13 mouse cellular contexts compared by ENCODE assay signal in genomic region chr12:86647736-86648135, GRCm38 (mm10). TPM values are rescaled to one million over a fixed set of nuclear protein-coding genes. Genes with fewer than 3 reads are reported as not detected.
A peak's percentile ranks its signal among the peaks of the same experiment; 100 is the strongest.
DNase-seq lines count a peak whose midpoint lies in the region; ATAC-seq and TF ChIP-seq lines count a peak whose summit lies in the region.
"Had no signal": no experiment of that assay in that cellular context is flagged by ENCODE, and none has a peak within 500 bp of the region (broad histone marks: within the 10 kb centered on the region; RNA-seq: fewer than 3 reads in every experiment).

No protein-coding gene starts in this region.

- H3K27ac ChIP-seq in embryonic facial prominence, embryonic 13.5 days = peak overlapping the region; percentile 60; the same call in 1 of the 2 replicates
- no peak overlapping the region for H3K27ac ChIP-seq in embryonic facial prominence, embryonic 10.5 days (replicated peaks)
- H3K27ac ChIP-seq in heart, embryonic 14.5 days (replicated peaks in 1 of 2; ENCODE audit: control insufficient read depth in 1 of 2, insufficient read depth in 1 of 2, low read depth in 2 of 2, low read length in 2 of 2) = peak overlapping the region; percentile 15 to 65
- no peak overlapping the region for H3K27ac ChIP-seq in heart, adult 2 months
- H3K27ac ChIP-seq in midbrain, embryonic 11.5 days (ENCODE audit: low read depth, low read length) = no peak overlapping the region
- no peak overlapping the region for H3K27ac ChIP-seq in midbrain, postnatal 0 days (ENCODE audit: low read depth, low read length)

- H3K9ac ChIP-seq in embryonic facial prominence, embryonic 13.5 days = no peak overlapping the region
- peak overlapping the region; percentile 11; the same call in 1 of the 2 replicates for H3K9ac ChIP-seq in heart, embryonic 14.5 days (ENCODE audit: low read length)
- no peak overlapping the region for H3K9ac ChIP-seq in heart, adult 2 months (ENCODE audit: low read depth, low read length)
- H3K9ac ChIP-seq in midbrain, embryonic 11.5 days (ENCODE audit: low read length) = no peak overlapping the region
- no peak overlapping the region for H3K9ac ChIP-seq in midbrain, postnatal 0 days (replicated peaks; ENCODE audit: low read length, poor library complexity, severe bottlenecking)

- no peak for DNase-seq in embryonic facial prominence, embryonic 10.5 days (ENCODE audit: low spot score)
- no peak for DNase-seq in heart, adult 2 months
- DNase-seq in midbrain, embryonic 11.5 days (ENCODE audit: low spot score, missing footprints) = peak; percentile 86
- DNase-seq in midbrain, postnatal 0 days (ENCODE audit: low spot score) = no peak
- DNase-seq in skeletal muscle tissue, adult 2 months (ENCODE audit: low read depth, low spot score) = peak; percentile 34
- no peak for DNase-seq in lung, postnatal 25 days (ENCODE audit: low spot score)
- DNase-seq: gastrocnemius, postnatal 14 days; thymus, postnatal 4 days had no signal

- intact Hi-C loops in heart, adult 2 months (cut with DNase I) = no loop called here

- TF ChIP-seq CTCF in heart, adult 2 months (IDR thresholded peaks at IDR 0.05) = no peak
- TF ChIP-seq CTCF in midbrain, postnatal 0 days (IDR thresholded peaks at IDR 0.05) = no peak

- no peak for TF ChIP-seq POLR2A in heart, adult 2 months (IDR thresholded peaks at IDR 0.05; ENCODE audit: insufficient read depth, low read depth, low read length)

- no peaks in the 10 kb centered on the region for H3K27me3 ChIP-seq in embryonic facial prominence, embryonic 13.5 days
- peaks cover 10% of the 10 kb centered on the region; the same call in 1 of the 2 replicates for H3K27me3 ChIP-seq in embryonic facial prominence, embryonic 10.5 days (replicated peaks; ENCODE audit: low read depth, poor library complexity, severe bottlenecking)
- no peaks in the 10 kb centered on the region for H3K27me3 ChIP-seq in heart, embryonic 14.5 days (ENCODE audit: control insufficient read depth, insufficient read depth, low read length)
- H3K27me3 ChIP-seq in heart, adult 2 months (ENCODE audit: control insufficient read depth, insufficient read depth, low read length) = no peaks in the 10 kb centered on the region
- H3K27me3 ChIP-seq in midbrain, embryonic 11.5 days (ENCODE audit: control insufficient read depth, insufficient read depth, low read length) = no peaks in the 10 kb centered on the region
- no peaks in the 10 kb centered on the region for H3K27me3 ChIP-seq in midbrain, postnatal 0 days (ENCODE audit: insufficient read depth, low read length)
- H3K27me3 ChIP-seq: CH12.LX had no signal

- no peaks in the 10 kb centered on the region for H3K36me3 ChIP-seq in embryonic facial prominence, embryonic 13.5 days
- no peaks in the 10 kb centered on the region for H3K36me3 ChIP-seq in embryonic facial prominence, embryonic 10.5 days (replicated peaks)
- H3K36me3 ChIP-seq in heart, embryonic 14.5 days (ENCODE audit: control insufficient read depth, insufficient read depth, low read length) = no peaks in the 10 kb centered on the region
- no peaks in the 10 kb centered on the region for H3K36me3 ChIP-seq in heart, adult 2 months (ENCODE audit: control insufficient read depth, insufficient read depth, low read length)
- H3K36me3 ChIP-seq in midbrain, embryonic 11.5 days (ENCODE audit: control insufficient read depth, insufficient read depth, low read length) = no peaks in the 10 kb centered on the region
- H3K36me3 ChIP-seq in midbrain, postnatal 0 days (ENCODE audit: insufficient read depth, low read length) = no peaks in the 10 kb centered on the region

- H3K4me3 ChIP-seq in embryonic facial prominence, embryonic 13.5 days = no peak overlapping the region
- no peak overlapping the region for H3K4me3 ChIP-seq in embryonic facial prominence, embryonic 10.5 days
- no peak overlapping the region for H3K4me3 ChIP-seq in heart, embryonic 14.5 days (ENCODE audit: control insufficient read depth in 1 of 2, insufficient read depth in 1 of 2, low read depth in 1 of 2, low read length in 2 of 2)
- no peak overlapping the region for H3K4me3 ChIP-seq in heart, adult 2 months
- no peak overlapping the region for H3K4me3 ChIP-seq in midbrain, embryonic 11.5 days (ENCODE audit: low read depth, low read length)
- H3K4me3 ChIP-seq in midbrain, postnatal 0 days (ENCODE audit: low read depth, low read length) = no peak overlapping the region
- H3K4me3 ChIP-seq: megakaryocyte, embryonic 14.5 days had no signal

- WGBS in embryonic facial prominence, embryonic 13.5 days = 30% methylated on average over 5 of the region's 5 CpGs
- WGBS in embryonic facial prominence, embryonic 10.5 days = 68% methylated on average over 5 of the region's 5 CpGs
- 34% methylated on average over 5 of the region's 5 CpGs for WGBS in heart, embryonic 14.5 days
- WGBS in heart, adult 2 months = 51% methylated on average over 5 of the region's 5 CpGs
- 75% methylated on average over 5 of the region's 5 CpGs for WGBS in midbrain, embryonic 11.5 days
- WGBS in midbrain, postnatal 0 days = 66% methylated on average over 5 of the region's 5 CpGs

- H3K79me2 ChIP-seq in heart, adult 2 months (replicated peaks; ENCODE audit: control insufficient read depth, insufficient read depth, low read length) = no peaks in the 10 kb centered on the region

- H3K4me1 ChIP-seq in embryonic facial prominence, embryonic 13.5 days = peaks cover 39% of the 10 kb centered on the region
- H3K4me1 ChIP-seq in embryonic facial prominence, embryonic 10.5 days = peaks cover 54% of the 10 kb centered on the region
- H3K4me1 ChIP-seq in heart, embryonic 14.5 days (ENCODE audit: control insufficient read depth in 2 of 2, insufficient read depth in 2 of 2, low read length in 2 of 2) = peaks cover 28 to 29% of the 10 kb centered on the region in 2 experiments
- H3K4me1 ChIP-seq in heart, adult 2 months (ENCODE audit: control insufficient read depth, insufficient read depth, low read length) = peaks cover 9% of the 10 kb centered on the region
- H3K4me1 ChIP-seq in midbrain, embryonic 11.5 days (ENCODE audit: control insufficient read depth, insufficient read depth, low read length) = peaks cover 10% of the 10 kb centered on the region; the same call in 1 of the 2 replicates
- H3K4me1 ChIP-seq in midbrain, postnatal 0 days (ENCODE audit: insufficient read depth, low read length) = peaks cover 11% of the 10 kb centered on the region; the same call in 1 of the 2 replicates

- peak overlapping the region; percentile 37; the same call in 1 of the 2 replicates for H3K4me2 ChIP-seq in embryonic facial prominence, embryonic 13.5 days
- no peak overlapping the region for H3K4me2 ChIP-seq in heart, embryonic 14.5 days (ENCODE audit: low read length)
- no peak overlapping the region for H3K4me2 ChIP-seq in midbrain, embryonic 11.5 days
- H3K4me2 ChIP-seq in midbrain, postnatal 0 days (ENCODE audit: low read depth, low read length, poor library complexity, severe bottlenecking) = no peak overlapping the region
- H3K4me2 ChIP-seq: liver, embryonic 11.5 days had no signal

- ATAC-seq in embryonic facial prominence, embryonic 13.5 days (ENCODE audit: insufficient number of reproducible peaks, insufficient read depth, low FRiP score, low TSS enrichment, low read depth) = no peak
- no peak for ATAC-seq in heart, embryonic 14.5 days (ENCODE audit: insufficient number of reproducible peaks, insufficient read depth, low FRiP score, low read depth)
- ATAC-seq in midbrain, embryonic 11.5 days (ENCODE audit: low FRiP score) = no peak
- no peak for ATAC-seq in midbrain, postnatal 0 days (ENCODE audit: low FRiP score)

- no peaks in the 10 kb centered on the region for H3K9me3 ChIP-seq in embryonic facial prominence, embryonic 13.5 days
- no peaks in the 10 kb centered on the region for H3K9me3 ChIP-seq in embryonic facial prominence, embryonic 10.5 days
- no peaks in the 10 kb centered on the region for H3K9me3 ChIP-seq in heart, embryonic 14.5 days (ENCODE audit: control insufficient read depth, low read length)
- H3K9me3 ChIP-seq in midbrain, embryonic 11.5 days (ENCODE audit: control insufficient read depth, low read length) = no peaks in the 10 kb centered on the region
- H3K9me3 ChIP-seq in midbrain, postnatal 0 days (ENCODE audit: low read length) = no peaks in the 10 kb centered on the region

- TF ChIP-seq EP300 in heart, adult 2 months (IDR thresholded peaks at IDR 0.05; ENCODE audit: insufficient read depth, low read depth, low read length) = no peak

RNA-seq across cellular contexts. Expression of gene Vash1, which starts 30.8 kb away (rescaled TPM):
- polyA plus RNA-seq in embryonic facial prominence, embryonic 13.5 days (2015; fragmentation: Nextera tagmentation; extraction: Ambion mirVana) = 10.9 and 13.1 TPM in 2 replicates
- 13.5 and 14.7 TPM in 2 replicates for polyA plus RNA-seq in embryonic facial prominence, embryonic 10.5 days (2016; fragmentation: Nextera tagmentation; extraction: Ambion mirVana)
- polyA plus RNA-seq in heart, embryonic 14.5 days (2014; fragmentation: Nextera tagmentation; extraction: Ambion mirVana) = 10.7 and 11.0 TPM in 2 replicates
- total RNA-seq in heart, adult 2 months (2021) = 10 to 100 TPM; 10.0 to 14.8 TPM
- 6.4 and 9.3 TPM in 2 replicates for polyA plus RNA-seq in heart, adult 2 months (2012; rRNA removed)
- polyA plus RNA-seq in midbrain, embryonic 11.5 days (2014; fragmentation: Nextera tagmentation; extraction: Ambion mirVana) = 21.7 and 22.7 TPM in 2 replicates
- total RNA-seq in midbrain, postnatal 0 days (2014; rRNA removed) = 84.3 and 89.4 TPM in 2 replicates
- polyA plus RNA-seq in midbrain, postnatal 0 days (2015; fragmentation: Nextera tagmentation; extraction: Ambion mirVana) = 20.3 and 25.4 TPM in 2 replicates

Comparison
In these comparisons a context has a peak if more than half of its experiments do, and no peak if none do; other contexts are left out.
1. H3K27ac ChIP-seq: peak in embryonic facial prominence, embryonic 13.5 days (single experiment) and heart, embryonic 14.5 days (2 of 2); none in embryonic facial prominence, embryonic 10.5 days (single experiment), heart, adult 2 months (single experiment), midbrain, embryonic 11.5 days (single experiment) and midbrain, postnatal 0 days (single experiment).
2. DNase-seq: peak in midbrain, embryonic 11.5 days (single experiment) and skeletal muscle tissue, adult 2 months (single experiment); none in embryonic facial prominence, embryonic 10.5 days (single experiment), heart, adult 2 months (0 of 2), midbrain, postnatal 0 days (single experiment) and lung, postnatal 25 days (single experiment).